Mouse (Mus musculus): ENCODE data around the gene Rxrb.

GRCm38 (mm10) chr17:34035517-34035916 lies 3.9 kb downstream of the Rxrb start:
- TF ChIP-seq EP300 (IDR thresholded peaks at IDR 0.05) (no peak), CTCF (IDR thresholded peaks at IDR 0.05) (no peak)

Data from lung, postnatal 0 days (tissue).